Mouse (Mus musculus) midbrain, postnatal 0 days (tissue): ENCODE data around the gene Mlycd. TPM values are rescaled to one million over a fixed set of nuclear protein-coding genes. Genes with fewer than 3 reads are reported as not detected.

ENCODE experiments used
- ATAC-seq: fragments of 200-750 bp; cut with Nextera tagmentation; 2 replicates; pipeline ENCODE4 v1.8.0; 2017; ENCODE audit warnings: moderate number of reproducible peaks, mild to moderate bottlenecking, moderate TSS enrichment, moderate library complexity; ENCODE audit not compliant: low FRiP score
- DNase-seq: peaks from one replicate; pipeline ENCODE4 v3.0.0-alpha.2; 2015; ENCODE audit warnings: low spot score
- H3K27ac ChIP-seq: fragments of 300-500 bp; sonication (generic); 2 replicates; pipeline ENCODE4 v1.5.1; 2014; ENCODE audit warnings: low read depth, mild to moderate bottlenecking, low read length, mixed read lengths
- H3K27me3 ChIP-seq: fragments of 300-500 bp; sonication (generic); 2 replicates; pipeline ENCODE4 v1.6.1; 2014; ENCODE audit warnings: low read length, control low read depth, mixed read lengths; ENCODE audit not compliant: insufficient read depth
- H3K36me3 ChIP-seq: fragments of 300-500 bp; sonication (generic); 2 replicates; pipeline ENCODE4 v1.6.1; 2014; ENCODE audit warnings: low read length, control low read depth, mixed read lengths; ENCODE audit not compliant: insufficient read depth
- H3K4me1 ChIP-seq: fragments of 300-500 bp; sonication (generic); 2 replicates; pipeline ENCODE4 v1.6.1; 2014; ENCODE audit warnings: mild to moderate bottlenecking, control low read depth, antibody characterized with exemption, low read length, mixed read lengths; ENCODE audit not compliant: insufficient read depth
- H3K4me2 ChIP-seq: fragments of 300-500 bp; sonication (generic); 2 replicates; pipeline ENCODE4 v1.6.1; 2014; ENCODE audit warnings: low read depth, mild to moderate bottlenecking, low read length, mixed read lengths; ENCODE audit not compliant: poor library complexity, severe bottlenecking
- H3K4me3 ChIP-seq: fragments of 300-500 bp; sonication (generic); 2 replicates; pipeline ENCODE4 v1.5.1; 2014; ENCODE audit warnings: low read depth, mild to moderate bottlenecking, low read length, moderate library complexity
- H3K9ac ChIP-seq: fragments of 300-500 bp; sonication (generic); replicated peaks from 2 replicates; pipeline ENCODE4 v1.6.1; 2014; ENCODE audit warnings: mild to moderate bottlenecking, low read length, moderate library complexity, mixed read lengths; ENCODE audit not compliant: poor library complexity, severe bottlenecking
- H3K9me3 ChIP-seq: fragments of 300-500 bp; sonication (generic); 2 replicates; pipeline ENCODE4 v1.6.1; 2016; ENCODE audit warnings: low read length, control low read depth
- CTCF ChIP-seq: IDR thresholded peaks from 2 replicates; pipeline ENCODE4 v1.5.1; 2016; ENCODE audit warnings: antibody characterized with exemption, mild to moderate bottlenecking
- WGBS: fragments of 180-500 bp; shearing (Covaris S2); extraction: QIAGEN DNeasy Blood & Tissue Kit; methylation state at CpG from one replicate; pipeline ENCODE4 v1.1.7; 2014; 5-methylcytosine and 5-hydroxymethylcytosine counted together
- polyA plus RNA-seq: library from polyadenylated mRNA; unstranded; fragments of >200 nt; fragmentation: Nextera tagmentation; extraction: Ambion mirVana; gene quantifications from 2 replicates; pipeline ENCODE4 v1.2.1, GENCODE M21; 2015
- total RNA-seq: library from RNA; depleted of rRNA; stranded (reverse); fragments of >200 nt; gene quantifications from 2 replicates; pipeline ENCODE4 v1.2.3, GENCODE M21; 2014

The Mlycd gene
- total and polyA plus RNA-seq, 2 experiments from 2014 or later, result 20.6 to 32.1 TPM

DNA sequence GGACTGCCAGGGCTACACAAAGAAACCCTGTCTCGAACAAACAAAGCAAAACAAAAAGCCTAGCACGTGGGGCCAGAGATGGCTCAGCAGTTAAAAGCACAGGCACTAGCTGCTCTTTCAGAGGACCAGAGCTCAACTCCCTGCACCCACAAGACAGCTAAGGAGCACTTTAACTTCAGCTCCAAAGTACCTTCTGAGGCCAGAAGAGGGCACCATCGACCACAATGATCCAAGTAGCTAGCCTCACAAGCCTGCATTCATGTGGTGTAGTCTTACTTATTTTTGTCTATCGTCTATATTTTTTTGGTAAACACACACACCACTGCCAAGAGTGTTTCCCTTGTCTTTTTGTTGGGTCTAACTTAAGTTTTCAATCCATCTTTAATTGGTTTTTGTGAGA is 14.1 kb upstream of the Mlycd start:
- H3K9ac ChIP-seq, result no peak overlapping the region
- WGBS, result 34% methylated on average over 4 of the region's 4 CpGs
- no peaks in the 10 kb centered on the region for H3K36me3 ChIP-seq
- no peaks in the 10 kb centered on the region for H3K9me3 ChIP-seq
- no peak overlapping the region for H3K27ac ChIP-seq
- ATAC-seq (no peak), DNase-seq (no peak)
- H3K4me3 ChIP-seq, result no peak overlapping the region
- TF ChIP-seq CTCF, result peak; percentile 67
- H3K27me3 ChIP-seq, result no peaks in the 10 kb centered on the region
- no peak overlapping the region for H3K4me2 ChIP-seq
- no peaks in the 10 kb centered on the region for H3K4me1 ChIP-seq

DNA sequence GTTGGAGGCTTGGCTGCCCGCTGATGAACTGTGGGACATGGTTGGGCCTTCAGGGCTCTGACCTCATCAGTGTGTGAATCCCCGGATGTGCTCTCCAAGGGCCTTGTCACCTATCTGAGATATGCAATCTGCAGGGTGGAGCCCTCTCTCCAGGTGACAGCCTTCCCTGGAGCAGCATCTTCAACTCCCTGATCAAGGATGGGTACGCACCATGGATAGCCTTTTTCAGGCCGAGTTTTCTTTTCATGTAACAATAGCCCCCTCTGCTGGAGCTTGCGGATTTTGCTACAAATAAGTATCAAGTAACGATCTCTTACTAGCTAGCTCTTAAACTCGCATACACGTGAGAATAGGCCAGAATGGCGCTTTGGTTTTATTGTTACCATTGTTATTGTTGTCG is 10.2 kb upstream of the Mlycd start:
- peak; percentile 89 for TF ChIP-seq CTCF
- Histone ChIP-seq H3K4me1 (no peaks in the 10 kb centered on the region), H3K27ac (no peak overlapping the region), H3K27me3 (no peaks in the 10 kb centered on the region), H3K4me3 (no peak overlapping the region), H3K4me2 (no peak overlapping the region), H3K36me3 (no peaks in the 10 kb centered on the region), H3K9me3 (no peaks in the 10 kb centered on the region), H3K9ac (no peak overlapping the region)
- ATAC-seq (no peak), DNase-seq (peak; percentile 89)
- WGBS, result 18% methylated on average over 10 of the region's 10 CpGs

DNA sequence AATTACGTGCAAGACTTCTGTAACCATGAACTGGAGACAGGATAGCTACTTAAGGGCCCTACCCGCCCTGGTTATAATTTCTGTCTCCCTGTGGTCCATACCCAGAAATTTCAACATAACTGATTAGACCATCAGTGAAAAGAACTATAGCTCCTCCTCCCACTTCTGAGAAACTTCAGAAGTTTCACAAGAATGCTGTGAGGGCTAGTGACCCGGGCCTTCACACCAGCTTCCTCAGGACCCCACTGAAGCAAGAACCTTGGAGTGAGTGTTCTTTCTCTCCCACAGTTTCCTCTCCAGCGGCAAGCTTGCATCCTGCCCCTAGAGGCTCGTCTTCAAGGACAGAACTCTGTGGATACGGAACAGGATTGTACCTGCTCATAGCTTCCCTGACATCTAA is 8.8 kb upstream of the Mlycd start:
- Histone ChIP-seq H3K27me3 (no peaks in the 10 kb centered on the region), H3K4me1 (no peaks in the 10 kb centered on the region), H3K4me3 (no peak overlapping the region), H3K27ac (no peak overlapping the region), H3K4me2 (no peak overlapping the region), H3K9ac (no peak overlapping the region), H3K36me3 (no peaks in the 10 kb centered on the region), H3K9me3 (no peaks in the 10 kb centered on the region)
- ATAC-seq (no peak), DNase-seq (no peak)
- 77% methylated on average over 6 of the region's 6 CpGs for WGBS
- TF ChIP-seq CTCF, result no peak

GRCm38 (mm10) chr8:119386988-119387387 is 7.7 kb upstream of the Mlycd start:
- 78% methylated on average over 6 of the region's 6 CpGs for WGBS
- no peak for TF ChIP-seq CTCF
- Histone ChIP-seq H3K4me1 (no peaks in the 10 kb centered on the region), H3K27me3 (no peaks in the 10 kb centered on the region; the same call in 1 of the 2 replicates), H3K27ac (no peak overlapping the region), H3K9me3 (no peaks in the 10 kb centered on the region), H3K4me2 (no peak overlapping the region), H3K9ac (no peak overlapping the region), H3K36me3 (no peaks in the 10 kb centered on the region), H3K4me3 (no peak overlapping the region)
- ATAC-seq, result no peak
- no peak for DNase-seq

DNA sequence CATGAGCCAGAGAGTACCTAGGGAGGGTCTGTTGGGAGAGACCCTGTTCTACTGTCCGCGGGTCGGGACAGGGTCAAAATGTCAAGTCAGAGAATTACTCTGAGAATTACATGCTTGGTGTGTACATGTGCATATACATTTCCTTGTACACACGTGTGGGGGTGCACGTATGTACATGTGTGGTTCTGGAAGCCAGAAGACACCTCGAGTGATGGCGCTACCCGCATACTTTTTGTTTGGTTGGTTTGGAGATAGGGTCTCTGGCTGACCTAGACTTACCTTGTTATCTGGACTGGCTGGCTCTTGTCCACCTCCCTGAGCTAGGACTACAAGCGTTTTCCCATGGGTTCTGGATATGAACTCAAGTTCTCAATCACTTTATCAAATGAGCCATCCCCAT is 581 bp upstream of the Mlycd start:
- no peak for TF ChIP-seq CTCF
- 85% methylated on average over 9 of the region's 9 CpGs for WGBS

DNA sequence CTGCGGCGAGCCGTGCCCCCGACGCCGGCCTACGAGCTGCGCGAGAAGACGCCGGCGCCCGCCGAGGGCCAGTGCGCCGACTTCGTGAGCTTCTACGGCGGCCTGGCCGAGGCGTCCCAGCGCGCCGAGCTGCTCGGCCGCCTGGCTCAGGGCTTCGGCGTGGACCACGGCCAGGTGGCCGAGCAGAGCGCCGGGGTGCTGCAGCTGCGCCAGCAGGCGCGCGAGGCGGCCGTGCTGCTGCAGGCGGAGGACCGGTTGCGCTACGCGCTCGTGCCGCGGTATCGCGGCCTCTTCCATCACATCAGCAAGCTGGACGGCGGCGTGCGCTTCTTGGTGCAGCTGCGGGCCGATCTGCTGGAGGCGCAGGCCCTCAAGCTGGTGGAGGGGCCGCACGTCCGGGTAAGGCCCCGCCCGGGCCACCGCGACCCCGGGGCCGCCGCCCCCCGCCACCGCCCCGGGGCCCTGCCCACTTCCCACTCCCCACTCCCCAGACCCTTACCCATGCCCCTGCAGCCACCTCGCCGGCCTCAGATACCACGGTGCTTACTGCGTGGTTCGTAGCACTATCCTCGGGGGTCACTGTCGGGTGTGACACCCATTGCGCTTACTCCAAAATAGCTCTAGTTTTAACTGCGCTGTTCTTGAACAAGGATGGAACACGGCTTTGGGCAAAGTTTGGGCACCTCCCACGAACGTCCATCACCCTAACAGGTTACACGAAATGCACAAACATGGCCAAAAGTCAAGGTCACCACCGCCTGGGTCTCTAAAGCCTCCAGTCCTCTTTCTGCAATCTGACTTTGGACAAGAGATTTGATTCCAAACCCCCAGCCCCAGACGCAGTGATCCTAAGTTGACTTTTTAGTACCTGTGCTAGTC is 633 bp downstream of the Mlycd start:
- no peaks in the 10 kb centered on the region for H3K9me3 ChIP-seq
- WGBS, result 7% methylated on average over 50 of the region's 83 CpGs
- DNase-seq (peak; percentile 40), ATAC-seq (peak; percentile 55)
- H3K4me3 ChIP-seq, result peak overlapping the region; percentile 79
- peak overlapping the region; percentile 94 for H3K9ac ChIP-seq
- H3K4me1 ChIP-seq, result peaks cover 9% of the 10 kb centered on the region
- no peaks in the 10 kb centered on the region; the same call in 1 of the 2 replicates for H3K27me3 ChIP-seq
- H3K36me3 ChIP-seq, result peaks cover 4% of the 10 kb centered on the region; the same call in 1 of the 2 replicates
- peak overlapping the region; percentile 99 for H3K4me2 ChIP-seq
- no peak for TF ChIP-seq CTCF
- peak overlapping the region; percentile 92 for H3K27ac ChIP-seq

More for the DNA sequence above, 581 bp upstream of the Mlycd start:
- ATAC-seq (no peak), DNase-seq (no peak)
- Histone ChIP-seq H3K9me3 (no peaks in the 10 kb centered on the region), H3K36me3 (peaks cover 4% of the 10 kb centered on the region; the same call in 1 of the 2 replicates), H3K4me2 (peak overlapping the region; percentile 99), H3K4me3 (peak overlapping the region; percentile 79), H3K27me3 (no peaks in the 10 kb centered on the region; the same call in 1 of the 2 replicates), H3K27ac (peak overlapping the region; percentile 92; the same call in 1 of the 2 replicates), H3K9ac (peak overlapping the region; percentile 94), H3K4me1 (peaks cover 9% of the 10 kb centered on the region)
